Comparison of ENCODE assay signal across 9 mouse cellular contexts in genomic region chr14:101568828-101569227, GRCm38 (mm10). TPM values are rescaled to one million over a fixed set of nuclear protein-coding genes. Genes with fewer than 3 reads are reported as not detected.
A peak's percentile ranks its signal among the peaks of the same experiment; 100 is the strongest.
DNase-seq lines count a peak whose midpoint lies in the region.
"Had no signal": no experiment of that assay in that cellular context is flagged by ENCODE, and none has a peak within 500 bp of the region (broad histone marks: within the 10 kb centered on the region; RNA-seq: fewer than 3 reads in every experiment).

No protein-coding gene starts in this region.

- DNase-seq in left cerebral cortex, postnatal 4 days, result peak; percentile 12
- DNase-seq in left cerebral cortex, postnatal 10 days (ENCODE audit: extremely low spot score in 1 of 2, low spot score in 2 of 2), result no peak
- DNase-seq in adrenal gland, postnatal 25 days, result peak; percentile 22
- DNase-seq in gastrocnemius, postnatal 14 days, result peak; percentile 80
- DNase-seq in lung, postnatal 10 days, result peak; percentile 27
- no peak for DNase-seq in thymus, adult 18-20 months
- no peak for DNase-seq in right cerebral cortex, postnatal 14 days
- DNase-seq in layer of hippocampus, postnatal 36 days, result no peak
- DNase-seq: thymus, adult 2 months had no signal

- intact Hi-C loops in left cerebral cortex, postnatal 4 days (cut with DNase I), result no loop called here
- intact Hi-C loops in left cerebral cortex, postnatal 10 days (cut with DNase I), result loop anchor here (5.0 kb wide), 1 partner anchor 33 kb away; no protein-coding TSS in a partner anchor
- intact Hi-C loops in gastrocnemius, postnatal 14 days (cut with DNase I; ENCODE audit: low total_unique reads), result no loop called here

RNA-seq across cellular contexts. Expression of gene Tbc1d4, which starts 40.2 kb away (rescaled TPM):
- total RNA-seq in left cerebral cortex, postnatal 4 days (2021), result 1 to 10 TPM; 7.3 to 8.5 TPM
- 1 to 10 TPM; 5.7 to 6.2 TPM for total RNA-seq in left cerebral cortex, postnatal 10 days (2021)
- 52.8 and 87.6 TPM in 2 replicates for total RNA-seq in adrenal gland, postnatal 25 days (2021)
- total RNA-seq in gastrocnemius, postnatal 14 days (2021), result 10 to 100 TPM; 22.1 to 26.2 TPM
- total RNA-seq in layer of hippocampus, postnatal 36 days (2021), result 10 to 100 TPM in 1 of 2 experiments, 1 to 10 TPM in 1; 9.2 to 10.9 TPM

Comparison
In these comparisons a context has a peak if more than half of its experiments do, and no peak if none do; other contexts are left out.
1. DNase-seq: peak in left cerebral cortex, postnatal 4 days (single experiment), adrenal gland, postnatal 25 days (single experiment), gastrocnemius, postnatal 14 days (single experiment) and lung, postnatal 10 days (single experiment); none in left cerebral cortex, postnatal 10 days (0 of 2), thymus, adult 18-20 months (0 of 2), right cerebral cortex, postnatal 14 days (single experiment) and layer of hippocampus, postnatal 36 days (0 of 2).